ENCODE assay signal across 26 mouse cellular contexts in genomic region chr6:135701361-135701760, GRCm38 (mm10).
"Had no signal": no experiment of that assay in that cellular context is flagged by ENCODE, and none has a peak within 500 bp of the region (broad histone marks: within the 10 kb centered on the region; RNA-seq: fewer than 3 reads in every experiment).

No protein-coding gene starts in this region.

- H3K27me3 ChIP-seq: heart, embryonic 12.5 days; intestine, embryonic 15.5 days; limb, embryonic 13.5 days; limb, embryonic 15.5 days; liver, embryonic 12.5 days had no signal

- H3K4me2 ChIP-seq: heart, embryonic 12.5 days; hindbrain, embryonic 14.5 days; intestine, embryonic 15.5 days; limb, embryonic 13.5 days; limb, embryonic 15.5 days; liver, embryonic 12.5 days had no signal

- H3K36me3 ChIP-seq: heart, embryonic 10.5 days; heart, embryonic 12.5 days; hindbrain, embryonic 10.5 days; intestine, embryonic 15.5 days; limb, embryonic 13.5 days; limb, embryonic 15.5 days; liver, embryonic 12.5 days had no signal

- ATAC-seq: hindbrain, embryonic 16.5 days; inflammation-experienced regulatory T-cells, adult 6 months; intestine, embryonic 15.5 days; intestine, postnatal 0 days; liver, embryonic 12.5 days had no signal

- H3K4me3 ChIP-seq: gastrocnemius, adult 2 months; heart, embryonic 10.5 days; heart, embryonic 12.5 days; hindbrain, embryonic 10.5 days; intestine, embryonic 15.5 days; layer of hippocampus, adult 2 months; limb, embryonic 13.5 days; limb, embryonic 15.5 days; liver, embryonic 12.5 days had no signal

- H3K9me3 ChIP-seq: heart, embryonic 10.5 days; hindbrain, embryonic 10.5 days; intestine, embryonic 15.5 days; limb, embryonic 13.5 days; limb, embryonic 15.5 days; liver, embryonic 12.5 days had no signal

- H3K9ac ChIP-seq: heart, embryonic 12.5 days; hindbrain, embryonic 14.5 days; intestine, embryonic 15.5 days; limb, embryonic 13.5 days; limb, embryonic 15.5 days; liver, embryonic 12.5 days had no signal

- H3K27ac ChIP-seq: gastrocnemius, adult 2 months; heart, embryonic 10.5 days; hindbrain, embryonic 10.5 days; hindbrain, embryonic 14.5 days; intestine, embryonic 15.5 days; layer of hippocampus, adult 2 months; limb, embryonic 13.5 days; limb, embryonic 15.5 days; liver, embryonic 12.5 days had no signal

- DNase-seq: gastrocnemius, adult 2 months; gastrocnemius, postnatal 10 days; gastrocnemius, postnatal 25 days; heart, adult 18-20 months; heart, postnatal 10 days; heart, postnatal 4 days; kidney, adult 18-20 months; kidney, adult 8-10 months; kidney, postnatal 10 days; kidney, postnatal 25 days; kidney, postnatal 4 days; layer of hippocampus, adult 9-11 months; layer of hippocampus, postnatal 36 days; left cerebral cortex, postnatal 4 days had no signal

- H3K4me1 ChIP-seq: limb, embryonic 15.5 days; liver, embryonic 12.5 days had no signal
